18 mouse cellular contexts compared by ENCODE assay signal in the genomic region with DNA sequence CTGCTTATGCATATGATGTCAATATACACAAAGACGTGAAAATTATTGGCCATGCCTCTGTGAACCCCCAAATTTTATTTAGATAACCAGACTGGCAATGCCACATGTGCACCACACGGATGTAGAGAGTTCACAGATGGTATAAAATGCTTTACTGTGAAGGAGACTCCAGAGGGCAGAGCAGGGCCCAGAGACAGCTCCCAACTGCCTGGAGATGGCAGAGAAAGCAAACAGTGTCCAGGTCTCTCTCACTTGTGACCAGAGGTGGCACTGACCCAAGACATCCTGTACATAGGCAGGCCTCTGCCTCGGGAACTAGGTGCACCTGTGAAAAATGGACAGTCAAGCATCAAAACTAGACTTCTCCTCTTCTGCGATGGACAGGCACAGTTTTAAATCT.
DNase-seq lines count a peak whose midpoint lies in the region; ATAC-seq and TF ChIP-seq lines count a peak whose summit lies in the region.
"Had no signal": no experiment of that assay in that cellular context is flagged by ENCODE, and none has a peak within 500 bp of the region (broad histone marks: within the 10 kb centered on the region; RNA-seq: fewer than 3 reads in every experiment).

No protein-coding gene starts in this region.

- no peak for DNase-seq in forebrain, postnatal 0 days
- no peak for DNase-seq in forebrain, embryonic 10.5 days (ENCODE audit: extremely low spot score, low spot score)
- DNase-seq in layer of hippocampus, adult 2 months (ENCODE audit: low spot score in 2 of 2) = no peak
- DNase-seq in layer of hippocampus, postnatal 25 days (ENCODE audit: extremely low spot score in 1 of 2, low spot score in 1 of 2) = no peak
- DNase-seq in 416B (ENCODE audit: low read depth) = peak; percentile 65
- peak; percentile 18 to 41 for DNase-seq in kidney, postnatal 36 days
- no peak for DNase-seq in layer of hippocampus, adult 11-12 months (ENCODE audit: low spot score)
- DNase-seq: adrenal gland, postnatal 36 days; cerebellum, adult 11 months; gastrocnemius, postnatal 14 days; heart, postnatal 10 days; thymus, postnatal 14 days had no signal

- WGBS in forebrain, postnatal 0 days = 71% methylated on average over 4 of the region's 4 CpGs
- WGBS in forebrain, embryonic 10.5 days = 87% methylated on average over 4 of the region's 4 CpGs
- WGBS in hindbrain, embryonic 12.5 days = 83% methylated on average over 4 of the region's 4 CpGs

- H3K27ac ChIP-seq in forebrain, postnatal 0 days (ENCODE audit: low read depth, low read length) = no peak overlapping the region
- no peak overlapping the region for H3K27ac ChIP-seq in forebrain, embryonic 10.5 days
- no peak overlapping the region for H3K27ac ChIP-seq in layer of hippocampus, adult 2 months
- H3K27ac ChIP-seq in hindbrain, embryonic 12.5 days = no peak overlapping the region
- H3K27ac ChIP-seq: forebrain, embryonic 12.5 days; limb, embryonic 15.5 days; midbrain, embryonic 13.5 days; neural tube, embryonic 13.5 days had no signal

- H3K27me3 ChIP-seq in forebrain, postnatal 0 days (ENCODE audit: insufficient read depth, low read length) = no peaks in the 10 kb centered on the region
- H3K27me3 ChIP-seq in forebrain, embryonic 10.5 days (ENCODE audit: poor library complexity, severe bottlenecking) = no peaks in the 10 kb centered on the region
- H3K27me3 ChIP-seq in hindbrain, embryonic 12.5 days = no peaks in the 10 kb centered on the region
- H3K27me3 ChIP-seq: limb, embryonic 15.5 days; midbrain, embryonic 13.5 days; neural tube, embryonic 13.5 days had no signal

- H3K9me3 ChIP-seq in forebrain, postnatal 0 days (ENCODE audit: low read length) = no peaks in the 10 kb centered on the region
- no peaks in the 10 kb centered on the region for H3K9me3 ChIP-seq in forebrain, embryonic 10.5 days
- no peaks in the 10 kb centered on the region; the same call in 1 of the 2 replicates for H3K9me3 ChIP-seq in hindbrain, embryonic 12.5 days (replicated peaks)
- H3K9me3 ChIP-seq: forebrain, embryonic 12.5 days; limb, embryonic 15.5 days; midbrain, embryonic 13.5 days; neural tube, embryonic 13.5 days had no signal

- no peak overlapping the region for H3K4me3 ChIP-seq in forebrain, postnatal 0 days (ENCODE audit: low read depth, low read length)
- no peak overlapping the region for H3K4me3 ChIP-seq in forebrain, embryonic 10.5 days
- H3K4me3 ChIP-seq in layer of hippocampus, adult 2 months = no peak overlapping the region
- H3K4me3 ChIP-seq in hindbrain, embryonic 12.5 days = no peak overlapping the region
- H3K4me3 ChIP-seq: forebrain, embryonic 12.5 days; limb, embryonic 15.5 days; midbrain, embryonic 13.5 days; neural tube, embryonic 13.5 days had no signal

- H3K9ac ChIP-seq in forebrain, postnatal 0 days = no peak overlapping the region
- H3K9ac ChIP-seq in hindbrain, embryonic 12.5 days = no peak overlapping the region
- H3K9ac ChIP-seq: forebrain, embryonic 12.5 days; limb, embryonic 15.5 days; midbrain, embryonic 13.5 days; neural tube, embryonic 13.5 days had no signal

- H3K4me1 ChIP-seq in forebrain, postnatal 0 days (ENCODE audit: insufficient read depth) = no peaks in the 10 kb centered on the region
- peaks cover 12% of the 10 kb centered on the region for H3K4me1 ChIP-seq in forebrain, embryonic 10.5 days
- no peaks in the 10 kb centered on the region for H3K4me1 ChIP-seq in hindbrain, embryonic 12.5 days

- H3K4me2 ChIP-seq in forebrain, postnatal 0 days (ENCODE audit: low read depth) = no peak overlapping the region
- no peak overlapping the region for H3K4me2 ChIP-seq in hindbrain, embryonic 12.5 days (replicated peaks)
- H3K4me2 ChIP-seq: forebrain, embryonic 12.5 days; limb, embryonic 15.5 days; midbrain, embryonic 13.5 days; neural tube, embryonic 13.5 days had no signal

- ATAC-seq in forebrain, postnatal 0 days = no peak
- no peak for ATAC-seq in hindbrain, embryonic 12.5 days (ENCODE audit: low FRiP score)
- ATAC-seq: inflammation-experienced regulatory T-cells, adult 6 months; midbrain, embryonic 13.5 days had no signal

- peak; percentile 20; the same call in 1 of the 2 replicates for TF ChIP-seq CTCF in forebrain, postnatal 0 days (IDR thresholded peaks at IDR 0.05; ENCODE audit: low read depth)
- peak; percentile 61 for TF ChIP-seq CTCF in layer of hippocampus, adult 2 months (conservative IDR thresholded peaks at IDR 0.05)

- H3K36me3 ChIP-seq in forebrain, postnatal 0 days (ENCODE audit: insufficient read depth) = no peaks in the 10 kb centered on the region
- H3K36me3 ChIP-seq in forebrain, embryonic 10.5 days (replicated peaks) = no peaks in the 10 kb centered on the region
- no peaks in the 10 kb centered on the region for H3K36me3 ChIP-seq in hindbrain, embryonic 12.5 days
- H3K36me3 ChIP-seq: forebrain, embryonic 12.5 days; limb, embryonic 15.5 days; midbrain, embryonic 13.5 days; neural tube, embryonic 13.5 days had no signal

Comparison
In these comparisons a context has a peak if more than half of its experiments do, and no peak if none do; other contexts are left out.
1. DNase-seq: peak in 416B (single experiment) and kidney, postnatal 36 days (2 of 2); none in forebrain, postnatal 0 days (single experiment), forebrain, embryonic 10.5 days (single experiment), layer of hippocampus, adult 2 months (0 of 2), layer of hippocampus, postnatal 25 days (0 of 2) and layer of hippocampus, adult 11-12 months (single experiment).